8 mouse cellular contexts compared by ENCODE assay signal in the genomic region with DNA sequence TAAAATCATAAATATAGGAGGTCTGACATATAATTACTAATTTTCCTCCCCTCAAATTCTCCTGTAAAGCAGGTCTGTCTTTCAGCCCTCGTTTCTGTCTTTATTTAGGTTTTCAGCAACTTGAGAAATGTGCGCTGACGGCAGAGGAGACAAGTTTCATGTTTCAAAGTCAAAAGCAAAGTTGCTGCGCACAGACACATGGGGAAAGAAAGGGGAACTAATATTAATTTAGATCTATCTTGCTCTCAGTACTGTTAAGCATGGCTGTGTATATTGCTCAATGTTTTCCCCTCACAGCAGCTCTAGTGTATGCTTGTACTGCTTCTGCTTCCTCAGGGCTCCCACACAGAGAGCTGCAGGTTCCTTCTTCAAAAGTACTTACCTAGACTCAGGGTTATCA. TPM values are rescaled to one million over a fixed set of nuclear protein-coding genes. Genes with fewer than 3 reads are reported as not detected.
DNase-seq lines count a peak whose midpoint lies in the region; ATAC-seq and TF ChIP-seq lines count a peak whose summit lies in the region.

No protein-coding gene starts in this region.

- H3K4me1 ChIP-seq in lung, embryonic 15.5 days, result peaks cover 17% of the 10 kb centered on the region
- peaks cover 19% of the 10 kb centered on the region for H3K4me1 ChIP-seq in embryonic facial prominence, embryonic 15.5 days
- peaks cover 10% of the 10 kb centered on the region for H3K4me1 ChIP-seq in limb, embryonic 14.5 days (ENCODE audit: control insufficient read depth, insufficient read depth, low read length)
- peaks cover 12% of the 10 kb centered on the region for H3K4me1 ChIP-seq in neural tube, embryonic 15.5 days

- no peak overlapping the region for H3K27ac ChIP-seq in lung, embryonic 15.5 days
- no peak overlapping the region for H3K27ac ChIP-seq in embryonic facial prominence, embryonic 15.5 days (replicated peaks)
- H3K27ac ChIP-seq in limb, embryonic 14.5 days (replicated peaks; ENCODE audit: low read depth, low read length), result no peak overlapping the region
- H3K27ac ChIP-seq in neural tube, embryonic 15.5 days (replicated peaks), result no peak overlapping the region

- peak overlapping the region; percentile 51; the same call in 1 of the 2 replicates for H3K4me3 ChIP-seq in lung, embryonic 15.5 days
- peak overlapping the region; percentile 53 for H3K4me3 ChIP-seq in embryonic facial prominence, embryonic 15.5 days (replicated peaks)
- no peak overlapping the region for H3K4me3 ChIP-seq in limb, embryonic 14.5 days (replicated peaks; ENCODE audit: low read length)
- no peak overlapping the region for H3K4me3 ChIP-seq in neural tube, embryonic 15.5 days (replicated peaks)

- 0 out of 2 replicates have a peak, but pooled peaks cover 10% of the 10 kb centered on the region for H3K27me3 ChIP-seq in lung, embryonic 15.5 days
- no peaks in the 10 kb centered on the region for H3K27me3 ChIP-seq in embryonic facial prominence, embryonic 15.5 days
- H3K27me3 ChIP-seq in limb, embryonic 14.5 days (ENCODE audit: control insufficient read depth, insufficient read depth, low read length), result no peaks in the 10 kb centered on the region
- peaks cover 8% of the 10 kb centered on the region; the same call in 1 of the 2 replicates for H3K27me3 ChIP-seq in neural tube, embryonic 15.5 days (replicated peaks)

- ATAC-seq in lung, embryonic 15.5 days (ENCODE audit: borderline replicate concordance, extremely low read depth, low FRiP score, low TSS enrichment), result no peak
- ATAC-seq in embryonic facial prominence, embryonic 15.5 days (ENCODE audit: insufficient number of reproducible peaks, low FRiP score, low TSS enrichment, low read depth), result no peak
- ATAC-seq in limb, embryonic 14.5 days (ENCODE audit: low FRiP score, low read depth), result no peak
- ATAC-seq in neural tube, embryonic 15.5 days (ENCODE audit: low FRiP score), result no peak
- ATAC-seq in frontal cortex, adult (ENCODE audit: low TSS enrichment), result no peak

- H3K9ac ChIP-seq in lung, embryonic 15.5 days, result 0 out of 2 replicates have a peak overlapping the region, but pooled peaks have one; percentile 41
- H3K9ac ChIP-seq in embryonic facial prominence, embryonic 15.5 days, result no peak overlapping the region
- no peak overlapping the region for H3K9ac ChIP-seq in limb, embryonic 14.5 days (ENCODE audit: low read depth, low read length, severe bottlenecking)
- no peak overlapping the region for H3K9ac ChIP-seq in neural tube, embryonic 15.5 days (replicated peaks)

- 37% methylated on average over 4 of the region's 4 CpGs for WGBS in lung, embryonic 15.5 days
- WGBS in embryonic facial prominence, embryonic 15.5 days, result 17% methylated on average over 4 of the region's 4 CpGs
- WGBS in limb, embryonic 14.5 days, result 28% methylated on average over 4 of the region's 4 CpGs
- 72% methylated on average over 4 of the region's 4 CpGs for WGBS in neural tube, embryonic 15.5 days

- TF ChIP-seq POLR2A in limb, embryonic 14.5 days (IDR thresholded peaks at IDR 0.05; ENCODE audit: borderline replicate concordance, extremely low read depth, insufficient read depth, insufficient read length), result no peak

- H3K9me3 ChIP-seq in lung, embryonic 15.5 days, result no peaks in the 10 kb centered on the region
- H3K9me3 ChIP-seq in embryonic facial prominence, embryonic 15.5 days (replicated peaks), result no peaks in the 10 kb centered on the region
- H3K9me3 ChIP-seq in limb, embryonic 14.5 days (ENCODE audit: control insufficient read depth, low read length), result no peaks in the 10 kb centered on the region
- no peaks in the 10 kb centered on the region for H3K9me3 ChIP-seq in neural tube, embryonic 15.5 days (replicated peaks)

- H3K36me3 ChIP-seq in lung, embryonic 15.5 days, result no peaks in the 10 kb centered on the region
- no peaks in the 10 kb centered on the region for H3K36me3 ChIP-seq in embryonic facial prominence, embryonic 15.5 days
- H3K36me3 ChIP-seq in limb, embryonic 14.5 days (ENCODE audit: control insufficient read depth, insufficient read depth, low read length), result no peaks in the 10 kb centered on the region
- H3K36me3 ChIP-seq in neural tube, embryonic 15.5 days, result no peaks in the 10 kb centered on the region

- H3K4me2 ChIP-seq in lung, embryonic 15.5 days, result peak overlapping the region; percentile 87
- H3K4me2 ChIP-seq in embryonic facial prominence, embryonic 15.5 days (replicated peaks), result peak overlapping the region; percentile 84
- H3K4me2 ChIP-seq in limb, embryonic 14.5 days (replicated peaks; ENCODE audit: low read depth, low read length, severe bottlenecking), result peak overlapping the region; percentile 93; the same call in 1 of the 2 replicates
- peak overlapping the region; percentile 93 for H3K4me2 ChIP-seq in neural tube, embryonic 15.5 days

- DNase-seq in lung, postnatal 10 days, result no peak
- DNase-seq in limb, embryonic 14.5 days (ENCODE audit: low spot score), result no peak
- DNase-seq in adrenal gland, adult 8-10 months, result no peak
- DNase-seq in cerebellum, postnatal 36 days, result no peak

RNA-seq across cellular contexts. Expression of gene Itga4, which starts 1.7 kb away (rescaled TPM):
- polyA plus RNA-seq in lung, embryonic 15.5 days (2015; fragmentation: Nextera tagmentation; extraction: Ambion mirVana), result 6.5 and 8.2 TPM in 2 replicates
- polyA plus RNA-seq in embryonic facial prominence, embryonic 15.5 days (2015; fragmentation: Nextera tagmentation; extraction: Ambion mirVana), result 11.1 and 14.7 TPM in 2 replicates
- polyA plus RNA-seq in limb, embryonic 14.5 days (2012; rRNA removed), result 9.9 and 11.6 TPM in 2 replicates
- 9.3 TPM in 2 replicates for polyA plus RNA-seq in limb, embryonic 14.5 days (2014; fragmentation: Nextera tagmentation; extraction: Ambion mirVana)
- polyA plus RNA-seq in neural tube, embryonic 15.5 days (2015; fragmentation: Nextera tagmentation; extraction: Ambion mirVana), result 2.8 and 10.3 TPM in 2 replicates
- total RNA-seq in adrenal gland, adult 8-10 months (2022), result 1 to 10 TPM; 1.7 to 5.7 (median 3.3) TPM

Comparison
In these comparisons a context has a peak if more than half of its experiments do, and no peak if none do; other contexts are left out.
1. H3K4me3 ChIP-seq: peak in lung, embryonic 15.5 days (single experiment) and embryonic facial prominence, embryonic 15.5 days (single experiment); none in limb, embryonic 14.5 days (single experiment) and neural tube, embryonic 15.5 days (single experiment).
2. Peak in every context shown above with its lines, with median percentiles within 50 percentile points of each other: H3K4me2 ChIP-seq.